Mouse (Mus musculus): Measurements from ENCODE around the gene Xrcc1. TPM values are rescaled to one million over a fixed set of nuclear protein-coding genes. Genes with fewer than 3 reads are reported as not detected.
A peak's percentile ranks its signal among the peaks of the same experiment; 100 is the strongest.

The Xrcc1 gene
- total RNA-seq, 1 experiment from 2014 or later = 37.0 TPM

DNA sequence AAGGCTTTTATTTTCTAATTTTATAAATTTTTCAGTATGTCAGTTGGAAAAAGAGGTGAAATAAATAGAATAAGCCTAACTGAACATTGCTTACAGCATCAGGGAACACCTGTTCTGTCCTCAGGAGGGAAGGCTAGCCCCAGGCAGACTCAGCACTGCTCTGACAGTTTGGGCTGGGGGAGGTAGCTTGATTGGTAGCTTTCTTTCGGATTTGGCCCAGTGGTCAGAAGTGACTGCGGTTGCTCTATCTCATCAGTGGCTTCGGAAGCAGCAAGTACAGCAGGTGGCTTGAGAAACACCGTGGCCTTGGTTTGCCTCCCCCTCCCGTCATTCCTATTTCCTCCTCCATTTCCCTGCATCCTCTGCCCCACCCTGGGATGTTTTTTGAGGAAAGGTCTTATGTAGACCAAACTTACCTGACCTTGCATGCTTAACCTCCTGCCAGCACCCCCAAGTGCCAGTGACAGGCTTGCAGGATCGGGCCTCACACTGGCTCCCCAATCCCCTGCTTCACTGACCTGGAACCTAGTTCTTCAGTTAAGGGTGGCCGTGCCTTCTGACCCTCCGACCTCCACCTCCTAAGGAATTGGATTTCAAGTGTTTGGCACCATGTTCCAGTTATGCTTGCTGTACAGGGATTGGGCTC, 17.2 kb downstream of the Xrcc1 start:
- ATAC-seq (replicated peaks; ENCODE audit: low read depth, poor library complexity, severe bottlenecking) = no peak

DNA sequence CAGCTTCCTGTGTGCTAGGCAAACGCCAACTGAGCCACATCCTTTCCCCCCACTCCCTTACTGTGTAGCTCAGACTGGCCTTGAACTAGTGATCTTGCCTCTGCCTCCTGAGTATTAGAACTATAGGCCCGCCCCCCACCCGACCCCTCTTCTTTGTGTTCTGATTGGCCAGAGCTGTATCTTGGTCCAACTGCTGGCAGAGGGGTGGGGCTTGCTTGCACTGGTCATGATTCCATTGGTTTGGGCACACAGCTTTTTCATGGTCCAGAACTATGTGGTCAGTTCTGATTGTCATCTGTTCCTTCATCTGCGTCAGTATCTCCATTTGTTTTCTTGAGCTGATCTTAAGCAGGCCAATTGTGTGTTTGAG, 17.7 kb downstream of the Xrcc1 start:
- ATAC-seq (replicated peaks; ENCODE audit: low read depth, poor library complexity, severe bottlenecking) = no peak

DNA sequence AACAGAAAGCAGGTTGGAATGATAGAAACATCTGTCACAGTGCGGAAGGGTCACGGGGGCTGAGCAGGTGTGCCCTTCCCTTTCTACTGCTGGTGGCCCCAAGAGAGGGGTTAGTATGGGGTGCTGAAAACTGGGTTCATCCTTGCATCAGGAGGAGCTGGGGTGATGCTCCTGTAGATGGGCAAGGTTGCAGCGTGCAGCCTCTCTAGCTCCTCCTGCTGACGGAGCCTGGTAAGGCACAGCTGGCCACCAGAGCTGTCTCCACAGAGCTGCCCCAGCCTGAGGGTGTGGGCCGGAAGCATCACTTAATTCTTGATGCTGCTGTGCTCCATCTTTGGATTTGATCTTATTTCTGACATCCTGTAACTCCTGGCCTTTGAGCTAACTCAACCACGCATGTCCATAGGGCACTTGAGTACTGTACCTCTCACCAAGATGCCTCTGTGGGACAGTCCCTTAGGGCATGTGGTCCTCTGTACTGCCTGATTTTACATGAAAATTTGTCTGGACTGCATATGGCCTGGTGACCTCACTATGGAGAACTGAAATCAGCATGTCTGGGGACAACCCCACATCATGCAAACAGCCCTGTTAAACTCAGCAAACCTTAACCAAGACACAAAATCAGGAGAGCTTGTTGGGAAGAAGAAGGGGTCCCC, 18.6 kb downstream of the Xrcc1 start:
- peak; percentile 98 for ATAC-seq (replicated peaks; ENCODE audit: low read depth, poor library complexity, severe bottlenecking)

DNA sequence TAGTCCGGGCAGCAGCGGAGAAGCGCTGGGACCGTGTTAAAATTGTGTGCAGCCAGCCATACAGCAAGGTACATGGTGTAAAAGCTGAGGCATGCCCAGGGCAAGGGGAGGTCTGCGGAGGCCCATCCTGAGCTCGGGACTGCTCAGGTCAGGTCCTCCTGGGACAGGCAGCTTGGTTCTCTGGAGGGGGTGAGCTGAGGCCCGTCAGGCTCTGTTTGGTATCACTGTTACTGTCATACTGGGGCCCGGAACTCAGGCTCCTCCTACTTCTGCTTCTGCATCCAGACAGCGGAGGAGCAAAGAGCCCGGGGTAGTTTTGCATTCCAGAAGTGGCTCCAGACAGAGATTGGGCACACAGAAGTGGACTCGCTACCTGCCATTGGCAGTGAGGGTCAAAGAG, 19.5 kb downstream of the Xrcc1 start:
- ATAC-seq (replicated peaks; ENCODE audit: low read depth, poor library complexity, severe bottlenecking) = no peak

DNA sequence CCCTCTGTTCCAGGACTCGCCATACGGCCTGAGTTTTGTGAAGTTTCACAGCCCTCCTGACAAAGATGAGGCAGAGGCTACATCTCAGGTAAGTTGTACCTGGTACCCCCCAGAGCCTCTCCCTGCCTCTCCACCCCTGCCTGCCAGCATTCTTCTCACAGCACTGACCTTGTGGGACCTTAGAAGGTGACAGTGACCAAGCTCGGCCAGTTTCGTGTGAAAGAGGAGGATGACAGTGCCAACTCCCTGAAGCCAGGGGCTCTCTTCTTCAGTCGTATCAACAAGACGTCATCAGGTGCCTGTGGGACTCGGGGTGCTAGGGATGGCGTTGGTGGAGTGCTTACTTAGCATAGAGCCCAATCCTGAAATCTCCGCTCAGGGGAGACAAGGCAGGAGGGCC, 20.1 kb downstream of the Xrcc1 start:
- no peak for ATAC-seq (replicated peaks; ENCODE audit: low read depth, poor library complexity, severe bottlenecking)

DNA sequence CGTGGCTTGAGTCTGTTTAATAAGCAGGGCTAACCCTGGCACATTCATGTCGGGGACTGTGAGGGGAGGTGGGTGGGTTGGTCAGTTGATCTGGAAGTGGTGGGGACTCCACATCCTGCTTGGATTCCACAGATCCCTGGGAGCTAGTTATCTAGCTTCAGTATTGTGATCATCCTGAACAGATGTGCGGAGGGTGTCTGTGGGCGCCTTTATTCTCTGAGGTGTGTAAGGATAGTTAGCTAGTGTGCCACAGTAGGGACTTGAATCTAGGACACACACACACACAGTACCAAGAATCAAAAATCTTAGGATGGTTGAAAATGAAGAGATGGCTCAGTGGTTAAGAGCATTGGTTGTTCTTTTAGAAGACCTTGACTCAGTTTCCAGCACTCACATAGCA, 22.4 kb downstream of the Xrcc1 start:
- ATAC-seq (replicated peaks; ENCODE audit: low read depth, poor library complexity, severe bottlenecking) = no peak

DNA sequence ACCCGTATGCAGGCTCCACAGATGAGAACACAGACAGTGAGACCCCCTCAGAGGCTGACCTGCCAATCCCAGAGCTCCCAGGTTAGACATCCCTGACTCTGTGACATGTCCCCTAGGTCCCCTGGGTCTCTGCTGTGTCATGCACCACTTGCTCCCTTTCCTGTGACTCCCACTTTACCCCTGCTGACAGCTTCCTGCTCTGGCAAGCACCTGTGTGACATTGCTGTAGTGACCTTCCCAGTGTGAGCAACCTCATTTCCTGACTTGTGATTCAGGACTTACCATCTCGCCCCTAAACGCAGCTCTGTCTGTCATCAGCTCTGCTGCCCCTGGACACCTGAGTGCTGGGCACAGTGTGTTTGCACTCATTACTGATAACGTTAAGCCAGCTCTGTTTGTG, 25.0 kb downstream of the Xrcc1 start:
- ATAC-seq (replicated peaks; ENCODE audit: low read depth, poor library complexity, severe bottlenecking) = no peak

DNA sequence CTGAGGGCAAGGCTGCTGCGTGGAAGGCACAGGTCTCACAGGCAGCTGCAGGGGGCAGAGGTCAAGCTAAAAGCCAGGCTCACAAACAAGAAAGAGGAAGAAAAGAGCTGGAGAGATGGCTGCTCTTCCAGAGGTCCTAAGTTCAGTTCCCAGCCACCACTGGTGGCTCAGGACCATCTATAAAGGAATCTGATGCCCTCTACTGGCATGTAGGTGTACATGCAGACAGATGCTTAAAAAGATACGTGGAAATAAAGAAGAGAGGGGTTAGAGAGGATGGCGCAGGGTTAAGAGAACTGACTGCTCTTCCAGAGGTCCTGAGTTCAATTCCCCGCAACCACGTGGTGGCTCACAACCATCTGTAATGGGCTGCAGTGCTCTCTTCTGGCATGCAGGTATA, 26.4 kb downstream of the Xrcc1 start:
- ATAC-seq (replicated peaks; ENCODE audit: low read depth, poor library complexity, severe bottlenecking) = no peak

DNA sequence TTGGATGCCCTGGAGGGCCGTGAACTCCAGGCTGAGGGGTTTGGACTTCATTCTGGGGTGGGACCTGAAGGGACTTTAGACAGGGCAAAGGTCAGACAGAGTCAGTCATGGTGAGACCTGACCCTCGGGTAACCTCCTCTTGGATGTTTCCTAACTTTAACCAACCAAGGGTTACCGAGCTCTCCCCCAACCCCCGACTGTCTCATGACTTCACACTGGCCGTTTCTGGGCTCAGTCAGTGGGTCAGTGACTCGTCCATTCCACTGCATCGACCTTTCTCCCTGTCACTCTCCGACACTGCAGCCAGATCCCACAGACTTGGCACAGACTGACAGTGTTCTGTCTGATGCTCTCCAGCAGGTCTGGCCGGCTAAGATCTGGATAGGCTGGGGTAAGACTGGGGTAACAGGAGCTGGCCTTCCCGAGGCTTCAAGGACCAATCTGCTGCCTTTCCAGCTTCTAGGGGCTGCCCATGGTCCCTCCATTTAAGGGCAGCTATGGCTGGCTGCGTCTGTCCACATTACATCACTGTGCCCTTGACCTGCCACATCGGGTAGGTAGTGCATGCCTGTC, 28.2 kb downstream of the Xrcc1 start:
- no peak for ATAC-seq (replicated peaks; ENCODE audit: low read depth, poor library complexity, severe bottlenecking)

DNA sequence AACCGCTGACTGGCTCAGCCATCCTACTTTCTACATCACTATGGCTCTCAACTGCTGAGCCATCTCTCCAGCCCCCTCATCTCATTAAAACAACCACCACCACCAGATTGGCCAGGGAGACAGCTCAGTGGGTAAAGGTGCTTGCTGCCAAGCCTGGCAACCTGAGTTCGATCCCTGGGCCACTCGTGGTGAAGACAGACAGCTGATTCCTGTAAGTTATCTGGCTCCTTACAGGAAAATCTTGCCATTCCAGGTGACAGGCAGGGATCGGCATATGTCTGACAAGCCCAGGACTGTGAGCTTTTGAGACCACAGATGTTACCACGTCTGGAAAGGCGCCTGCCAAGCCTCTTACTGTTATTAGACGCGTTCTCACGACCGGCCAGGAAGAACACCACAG, 31.7 kb downstream of the Xrcc1 start:
- no peak for ATAC-seq (replicated peaks; ENCODE audit: low read depth, poor library complexity, severe bottlenecking)

DNA sequence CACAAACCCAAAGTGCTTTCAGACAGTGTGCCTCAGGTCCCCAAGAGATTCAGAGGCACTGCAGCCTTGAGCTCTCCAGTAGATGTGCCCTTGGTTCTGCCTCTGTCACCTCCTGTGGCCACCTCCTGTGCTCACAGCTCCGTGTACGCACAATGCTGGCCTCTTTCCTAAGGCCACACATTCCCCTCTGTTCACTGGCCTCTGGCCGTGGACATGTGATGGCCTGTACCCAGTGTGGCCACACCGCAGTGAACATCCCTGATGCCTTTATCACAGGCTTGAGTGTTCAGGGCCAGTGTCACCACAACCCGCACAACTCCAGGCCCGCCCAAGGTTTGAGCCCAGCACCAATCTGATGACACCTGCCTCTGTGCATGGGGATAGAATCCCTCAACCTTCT, 38.8 kb downstream of the Xrcc1 start:
- no peak for ATAC-seq (replicated peaks; ENCODE audit: low read depth, poor library complexity, severe bottlenecking)

DNA sequence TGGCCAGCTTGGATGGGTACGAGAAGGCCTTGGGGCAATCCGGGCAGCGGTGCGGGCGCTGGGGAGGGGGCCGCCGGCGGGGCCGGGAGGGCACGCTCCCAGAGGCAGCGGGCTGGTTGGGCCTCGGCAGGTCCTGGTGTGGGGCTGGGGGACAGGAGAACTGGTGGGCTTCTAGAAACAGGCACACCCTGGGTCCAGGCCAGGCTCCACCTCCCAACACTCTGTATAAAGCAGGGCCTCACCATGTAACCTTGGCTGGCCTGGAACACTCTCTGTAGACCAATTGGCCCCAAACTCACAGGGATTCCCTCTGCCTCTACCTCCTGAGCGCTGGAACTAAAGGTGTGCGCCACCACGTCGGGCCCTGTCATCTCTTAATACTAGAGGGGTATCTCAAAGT, 39.9 kb downstream of the Xrcc1 start:
- no peak for ATAC-seq (replicated peaks; ENCODE audit: low read depth, poor library complexity, severe bottlenecking)

DNA sequence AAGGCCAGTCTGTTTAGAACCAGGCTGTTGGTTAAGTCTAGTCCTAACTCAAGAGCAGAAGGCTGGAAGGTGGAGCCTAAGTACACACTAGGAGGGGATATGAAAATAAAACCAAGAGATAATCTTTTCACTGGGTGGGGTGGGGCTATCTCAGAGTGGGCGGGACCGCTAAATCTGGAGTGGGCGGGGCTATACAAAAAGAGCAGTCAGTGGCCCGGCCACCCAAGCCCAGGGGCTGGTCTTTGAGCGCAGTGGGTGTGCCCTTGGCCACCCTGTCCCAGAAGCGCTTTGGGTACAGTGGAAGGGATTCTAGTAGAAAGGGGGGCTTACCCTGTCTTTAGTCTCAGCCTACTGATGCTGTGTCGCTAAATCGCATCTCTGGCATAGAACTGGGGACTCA, 40.7 kb downstream of the Xrcc1 start:
- peak; percentile 67 for ATAC-seq (replicated peaks; ENCODE audit: low read depth, poor library complexity, severe bottlenecking)

DNA sequence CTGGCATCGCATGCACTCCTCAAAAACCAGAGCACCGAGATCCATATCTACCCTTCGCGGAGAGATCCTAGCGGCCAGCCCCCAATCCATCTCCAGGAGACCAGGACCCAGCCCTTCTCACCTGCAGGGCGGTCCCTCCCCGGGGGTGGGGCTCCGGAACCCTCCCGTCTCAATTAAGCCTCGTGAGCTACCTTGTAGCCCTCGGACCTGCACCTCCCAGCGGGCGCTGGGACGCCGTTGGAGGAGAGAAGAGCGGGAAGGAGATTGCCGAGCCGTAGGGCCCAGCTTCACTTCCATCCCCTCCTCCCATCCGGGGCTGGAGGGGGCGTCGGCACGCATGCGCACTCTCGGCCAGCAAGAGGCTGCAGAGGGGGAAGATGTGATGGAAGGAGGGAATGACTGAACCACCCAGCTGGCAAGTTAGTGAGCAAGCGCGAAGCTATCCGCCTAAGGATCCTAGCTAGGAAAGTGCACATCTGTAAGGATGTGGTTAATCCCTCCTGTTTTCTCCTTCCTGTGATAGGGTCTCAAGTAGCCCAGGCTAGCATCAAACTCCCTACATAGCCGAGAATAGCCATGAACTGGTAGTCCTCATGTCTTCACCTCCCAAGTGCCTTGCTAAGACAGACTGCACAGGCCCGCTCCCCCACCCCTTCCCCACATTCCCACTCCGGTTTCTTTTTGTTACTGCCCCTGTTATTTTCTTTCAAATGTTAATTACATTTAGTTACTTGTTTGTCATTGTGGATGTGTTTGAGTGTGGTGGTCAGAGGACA, 41.4 kb downstream of the Xrcc1 start, which contains the start of the genes Ethe1 and Zfp575:
TSS of gene Ethe1 (plus strand) at position 214 of the 776 bp plus-strand sequence.
TSS of gene Zfp575 (minus strand) at position 312 of the 776 bp plus-strand sequence.
- ATAC-seq (replicated peaks; ENCODE audit: low read depth, poor library complexity, severe bottlenecking) = peak; percentile 40

DNA sequence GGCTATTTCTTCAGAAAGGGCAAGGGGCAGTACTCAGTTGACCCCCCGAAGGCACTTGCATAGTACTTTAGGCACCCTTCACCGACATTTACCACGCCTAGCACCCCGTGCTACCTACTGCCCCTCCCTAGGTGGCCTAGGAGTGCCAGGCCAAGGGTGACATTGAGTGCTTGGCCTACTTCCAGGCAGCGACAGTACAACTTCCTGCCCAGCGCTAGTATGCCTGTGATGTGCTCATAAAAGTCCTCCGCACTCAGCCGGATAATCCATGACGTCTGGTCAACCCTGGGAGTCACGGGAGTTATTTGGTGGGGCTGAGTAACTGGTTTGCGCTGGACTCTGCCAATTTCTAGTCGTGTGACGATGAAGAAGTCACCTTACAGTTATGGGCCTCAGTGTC, 42.2 kb downstream of the Xrcc1 start:
- peak; percentile 43 for ATAC-seq (replicated peaks; ENCODE audit: low read depth, poor library complexity, severe bottlenecking)

DNA sequence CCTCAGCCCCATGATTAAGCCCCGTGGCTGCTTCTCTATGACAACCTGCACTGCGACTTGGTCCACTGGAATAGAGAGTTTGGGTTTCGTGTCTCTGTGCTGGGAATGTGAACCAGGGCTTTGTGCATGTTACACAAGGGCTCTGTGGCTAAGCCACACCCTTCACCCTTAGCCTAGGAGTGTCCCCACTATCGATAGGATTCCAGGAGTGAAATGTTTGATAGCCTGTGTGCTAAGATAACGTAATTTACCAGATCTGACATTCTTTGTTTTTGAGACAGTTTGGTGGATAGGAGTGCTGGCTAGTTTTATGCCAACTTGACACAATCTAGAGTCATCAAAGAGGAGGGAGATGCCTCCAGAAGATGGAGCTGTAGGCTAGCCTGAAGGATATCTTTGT, 45.6 kb downstream of the Xrcc1 start:
- ATAC-seq (replicated peaks; ENCODE audit: low read depth, poor library complexity, severe bottlenecking) = no peak

DNA sequence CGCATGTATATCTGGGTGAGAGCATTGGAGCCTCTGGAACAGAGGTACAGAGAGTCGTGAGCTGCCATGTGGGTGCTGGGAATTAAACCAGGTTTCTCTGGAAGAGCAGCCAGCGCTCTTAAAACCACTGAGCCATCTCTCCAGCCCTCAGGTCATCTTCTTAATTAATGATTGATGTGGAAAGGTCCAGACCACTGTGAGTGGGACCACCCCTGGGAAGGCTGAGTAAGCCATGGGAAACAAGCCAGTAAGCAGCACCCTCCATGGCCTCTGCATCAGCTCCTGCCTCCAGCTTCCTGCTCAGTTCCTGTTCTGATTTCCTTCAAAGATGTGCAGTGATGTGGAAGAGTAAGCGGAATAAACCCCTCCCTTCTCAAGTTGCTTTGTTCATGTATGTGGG, 46.1 kb downstream of the Xrcc1 start:
- no peak for ATAC-seq (replicated peaks; ENCODE audit: low read depth, poor library complexity, severe bottlenecking)

DNA sequence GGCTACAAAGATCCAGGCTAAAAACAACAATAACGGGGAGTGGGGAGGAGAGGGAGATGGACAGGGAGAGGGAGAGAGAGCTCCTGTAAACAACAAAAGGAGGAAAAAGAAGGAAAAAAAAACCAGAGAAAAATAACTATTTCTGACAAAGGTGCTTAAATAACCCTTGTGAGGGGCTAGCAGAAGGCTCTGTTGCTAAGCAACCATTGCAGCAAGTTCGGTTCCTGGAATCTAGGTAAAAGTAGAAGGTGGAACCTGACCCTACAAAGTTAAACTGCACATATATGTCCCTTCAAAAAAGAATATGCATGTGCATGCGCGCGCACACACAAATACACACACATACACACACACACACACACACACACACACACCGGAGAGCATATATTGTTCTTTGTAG, 46.7 kb downstream of the Xrcc1 start:
- no peak for ATAC-seq (replicated peaks; ENCODE audit: low read depth, poor library complexity, severe bottlenecking)

DNA sequence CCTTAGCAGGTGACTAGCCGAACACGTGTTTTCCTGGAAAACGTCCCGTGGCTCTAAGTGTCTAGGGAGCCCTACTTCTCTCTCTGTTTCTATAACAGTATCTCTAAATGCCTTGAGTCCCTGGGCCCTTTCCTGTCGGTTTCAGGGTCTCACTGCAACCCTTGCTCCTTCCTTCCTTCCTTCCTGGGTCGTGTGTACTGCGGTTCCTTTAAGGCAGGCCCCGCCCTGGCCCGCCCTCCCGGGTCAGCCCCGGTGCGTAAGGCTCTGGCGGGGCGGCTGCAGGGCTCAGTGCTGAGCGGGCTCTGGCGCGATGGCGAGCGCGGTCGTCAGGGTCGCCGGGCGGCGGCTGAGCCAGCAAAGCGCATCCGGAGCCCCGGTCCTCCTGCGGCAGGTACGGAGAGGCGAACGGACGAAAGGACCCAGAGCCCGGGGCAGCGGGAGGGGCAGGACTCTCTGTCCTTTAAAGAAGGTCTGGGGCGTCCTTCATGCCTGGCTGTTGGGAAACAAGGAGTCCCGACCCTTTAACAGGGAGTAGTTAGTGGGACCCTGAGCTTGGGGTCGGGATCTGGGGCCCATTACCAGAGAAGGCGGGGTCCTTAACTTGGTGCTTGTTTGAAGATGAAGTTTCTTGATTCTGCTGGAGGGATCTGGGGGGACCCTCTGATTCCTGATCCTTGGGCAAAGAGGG, 47.7 kb downstream of the Xrcc1 start:
- peak; percentile 78 for ATAC-seq (replicated peaks; ENCODE audit: low read depth, poor library complexity, severe bottlenecking)

DNA sequence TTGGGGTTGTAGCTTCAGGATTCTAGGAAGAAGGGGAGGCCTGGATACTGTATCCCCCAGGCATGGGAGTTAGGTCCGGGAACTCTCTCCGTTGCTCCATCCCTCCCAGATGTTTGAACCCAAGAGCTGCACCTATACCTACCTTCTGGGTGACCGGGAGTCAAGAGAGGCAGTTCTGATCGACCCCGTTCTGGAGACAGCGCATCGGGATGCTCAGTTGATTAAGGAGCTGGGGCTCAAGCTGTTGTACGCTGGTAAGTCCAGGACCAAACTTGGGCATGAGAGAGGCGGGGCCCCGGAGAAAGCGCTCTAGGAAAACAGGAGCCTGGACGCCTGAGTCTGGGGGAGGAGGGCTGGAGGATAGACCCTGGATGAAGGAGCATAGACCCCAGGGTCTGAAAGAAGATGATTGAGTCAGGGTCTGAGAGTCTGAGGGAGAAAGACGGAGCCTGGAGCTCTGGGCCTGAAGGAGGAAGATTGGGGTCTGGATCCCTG, 48.3 kb downstream of the Xrcc1 start:
- no peak for ATAC-seq (replicated peaks; ENCODE audit: low read depth, poor library complexity, severe bottlenecking)
